Mouse (Mus musculus) hindbrain, embryonic 13.5 days (tissue): ENCODE measurements around the gene Exph5. TPM values are rescaled to one million over a fixed set of nuclear protein-coding genes. Genes with fewer than 3 reads are reported as not detected.
A peak's percentile ranks its signal among the peaks of the same experiment; 100 is the strongest.

Source experiments
- ATAC-seq: fragments of 200-750 bp; cut with Nextera tagmentation; 2 replicates; pipeline ENCODE4 v1.8.0; 2017; ENCODE audit warnings: moderate TSS enrichment; ENCODE audit not compliant: low FRiP score
- H3K27ac ChIP-seq: fragments of 300-500 bp; sonication (generic); 2 replicates; pipeline ENCODE4 v1.5.1; 2015; ENCODE audit warnings: inconsistent platforms, mild to moderate bottlenecking, moderate library complexity
- H3K27me3 ChIP-seq: fragments of 300-500 bp; sonication (generic); 2 replicates; pipeline ENCODE4 v1.6.1; 2015; ENCODE audit warnings: mild to moderate bottlenecking, inconsistent platforms
- H3K36me3 ChIP-seq: fragments of 300-500 bp; sonication (generic); 2 replicates; pipeline ENCODE4 v1.6.1; 2015; ENCODE audit warnings: mild to moderate bottlenecking, inconsistent platforms
- H3K4me1 ChIP-seq: fragments of 300-500 bp; sonication (generic); replicated peaks from 2 replicates; pipeline ENCODE4 v1.6.1; 2015; ENCODE audit warnings: inconsistent platforms
- H3K4me2 ChIP-seq: fragments of 300-500 bp; sonication (generic); 2 replicates; pipeline ENCODE4 v1.6.1; 2015; ENCODE audit warnings: inconsistent platforms, mild to moderate bottlenecking, moderate library complexity
- H3K4me3 ChIP-seq: fragments of 300-500 bp; sonication (generic); 2 replicates; pipeline ENCODE4 v1.5.1; 2015; ENCODE audit warnings: mild to moderate bottlenecking, inconsistent platforms
- H3K9ac ChIP-seq: fragments of 300-500 bp; sonication (generic); 2 replicates; pipeline ENCODE4 v1.6.1; 2015; ENCODE audit warnings: mild to moderate bottlenecking, inconsistent platforms
- H3K9me3 ChIP-seq: fragments of 300-500 bp; sonication (generic); 2 replicates; pipeline ENCODE4 v1.6.1; 2016; ENCODE audit warnings: inconsistent platforms
- WGBS: fragments of 180-500 bp; shearing (Covaris S2); methylation state at CpG from one replicate; pipeline ENCODE4 v1.1.7; 2015; 5-methylcytosine and 5-hydroxymethylcytosine counted together
- polyA plus RNA-seq: library from polyadenylated mRNA; unstranded; fragments of >200 nt; fragmentation: Nextera tagmentation; extraction: Ambion mirVana; gene quantifications from 2 replicates; pipeline ENCODE4 v1.2.1, GENCODE M21; 2015

Gene Exph5
- 0.06 and 0.25 TPM in 2 replicates for polyA plus RNA-seq

- ATAC-seq, result no peak
- Histone ChIP-seq H3K4me3 (peak within 1 kb of the TSS; percentile 42), H3K9me3 (no peaks in the 10 kb centered on the region), H3K4me1 (peaks cover 13% of the 10 kb centered on the region), H3K4me2 (peak within 1 kb of the TSS; percentile 75), H3K36me3 (no peaks in the 10 kb centered on the region), H3K27ac (no peak within 1 kb of the TSS), H3K27me3 (peaks cover 19% of the 10 kb centered on the region), H3K9ac (peak within 1 kb of the TSS; percentile 62)
- WGBS, result under 1% methylated on average over 11 of the region's 11 CpGs
These were observed at the start of gene Exph5 for GRCm38 (mm10) chr9:53301269-53301720. Gene Exph5 (plus strand): TSS chr9:53301670.

- H3K4me1 ChIP-seq, result peaks cover 8% of the 10 kb centered on the region; the same call in 1 of the 2 replicates
- H3K9ac ChIP-seq, result no peak overlapping the region
- no peak overlapping the region for H3K4me2 ChIP-seq
- H3K36me3 ChIP-seq, result no peaks in the 10 kb centered on the region
- no peak overlapping the region for H3K4me3 ChIP-seq
- H3K9me3 ChIP-seq, result no peaks in the 10 kb centered on the region
- H3K27me3 ChIP-seq, result peaks cover 10% of the 10 kb centered on the region; the same call in 1 of the 2 replicates
- H3K27ac ChIP-seq, result no peak overlapping the region
- ATAC-seq, result no peak
- WGBS, result 11% methylated on average over 4 of the region's 4 CpGs
These were observed 47.1 kb upstream of the Exph5 start for GRCm38 (mm10) chr9:53254368-53254767.

- WGBS, result 80% methylated on average over 4 of the region's 4 CpGs
These were observed 44.7 kb upstream of the Exph5 start for GRCm38 (mm10) chr9:53256690-53257305.

GRCm38 (mm10) chr9:53257772-53258171 is 43.7 kb upstream of the Exph5 start:
- Histone ChIP-seq H3K9me3 (no peaks in the 10 kb centered on the region), H3K4me3 (no peak overlapping the region), H3K9ac (peak overlapping the region; percentile 51), H3K4me1 (peaks cover 8% of the 10 kb centered on the region; the same call in 1 of the 2 replicates), H3K36me3 (no peaks in the 10 kb centered on the region), H3K27ac (no peak overlapping the region), H3K4me2 (no peak overlapping the region), H3K27me3 (no peaks in the 10 kb centered on the region)
- WGBS, result 0% methylated on average over 3 of the region's 3 CpGs
- no peak for ATAC-seq

More at GRCm38 (mm10) chr9:53256690-53257305, 44.7 kb upstream of the Exph5 start:
- Histone ChIP-seq H3K9ac (no peak overlapping the region), H3K27me3 (0 out of 2 replicates have a peak, but pooled peaks cover 2% of the 10 kb centered on the region), H3K9me3 (no peaks in the 10 kb centered on the region), H3K4me3 (no peak overlapping the region), H3K27ac (no peak overlapping the region), H3K4me1 (peaks cover 8% of the 10 kb centered on the region; the same call in 1 of the 2 replicates), H3K36me3 (no peaks in the 10 kb centered on the region), H3K4me2 (no peak overlapping the region)
- ATAC-seq, result no peak

- no peak for ATAC-seq
- peaks cover 8% of the 10 kb centered on the region; the same call in 1 of the 2 replicates for H3K4me1 ChIP-seq
- no peak overlapping the region for H3K4me3 ChIP-seq
- peak overlapping the region; percentile 51; the same call in 1 of the 2 replicates for H3K9ac ChIP-seq
- no peaks in the 10 kb centered on the region for H3K36me3 ChIP-seq
- no peak overlapping the region for H3K27ac ChIP-seq
- no peaks in the 10 kb centered on the region for H3K9me3 ChIP-seq
- H3K4me2 ChIP-seq, result no peak overlapping the region
- 39% methylated on average over 6 of the region's 6 CpGs for WGBS
- H3K27me3 ChIP-seq, result no peaks in the 10 kb centered on the region
These were observed 43.3 kb upstream of the Exph5 start for GRCm38 (mm10) chr9:53258199-53258598.

- no peak overlapping the region for H3K4me3 ChIP-seq
- H3K36me3 ChIP-seq, result no peaks in the 10 kb centered on the region
- WGBS, result 80% methylated on average over 4 of the region's 4 CpGs
- no peaks in the 10 kb centered on the region for H3K4me1 ChIP-seq
- H3K27me3 ChIP-seq, result no peaks in the 10 kb centered on the region
- no peak overlapping the region for H3K9ac ChIP-seq
- H3K9me3 ChIP-seq, result no peaks in the 10 kb centered on the region
- H3K27ac ChIP-seq, result no peak overlapping the region
- no peak for ATAC-seq
- H3K4me2 ChIP-seq, result no peak overlapping the region
These were observed 37.1 kb upstream of the Exph5 start for GRCm38 (mm10) chr9:53264387-53264786.

- Histone ChIP-seq H3K36me3 (no peaks in the 10 kb centered on the region), H3K27me3 (no peaks in the 10 kb centered on the region), H3K27ac (no peak overlapping the region), H3K4me2 (no peak overlapping the region), H3K9ac (no peak overlapping the region), H3K9me3 (no peaks in the 10 kb centered on the region), H3K4me1 (no peaks in the 10 kb centered on the region), H3K4me3 (no peak overlapping the region)
- 46% methylated on average over 2 of the region's 2 CpGs for WGBS
- no peak for ATAC-seq
These were observed 35.9 kb upstream of the Exph5 start for GRCm38 (mm10) chr9:53265589-53265988.

- no peaks in the 10 kb centered on the region for H3K27me3 ChIP-seq
- 81% methylated on average over 5 of the region's 5 CpGs for WGBS
- no peak overlapping the region for H3K9ac ChIP-seq
- no peak overlapping the region for H3K27ac ChIP-seq
- no peak for ATAC-seq
- no peak overlapping the region for H3K4me3 ChIP-seq
- no peaks in the 10 kb centered on the region for H3K9me3 ChIP-seq
- H3K4me1 ChIP-seq, result no peaks in the 10 kb centered on the region
- H3K4me2 ChIP-seq, result no peak overlapping the region
- H3K36me3 ChIP-seq, result no peaks in the 10 kb centered on the region
These were observed 33.4 kb upstream of the Exph5 start for GRCm38 (mm10) chr9:53268036-53268435.

- H3K4me2 ChIP-seq, result no peak overlapping the region
- no peaks in the 10 kb centered on the region for H3K36me3 ChIP-seq
- no peaks in the 10 kb centered on the region for H3K9me3 ChIP-seq
- no peak overlapping the region for H3K27ac ChIP-seq
- H3K4me1 ChIP-seq, result no peaks in the 10 kb centered on the region
- WGBS, result 83% methylated on average over 5 of the region's 5 CpGs
- no peak for ATAC-seq
- no peak overlapping the region for H3K4me3 ChIP-seq
- H3K9ac ChIP-seq, result no peak overlapping the region
- H3K27me3 ChIP-seq, result no peaks in the 10 kb centered on the region
These were observed 32.6 kb upstream of the Exph5 start for GRCm38 (mm10) chr9:53268731-53269465.

GRCm38 (mm10) chr9:53269466-53269755 is 32.1 kb upstream of the Exph5 start:
- Histone ChIP-seq H3K4me1 (no peaks in the 10 kb centered on the region), H3K4me3 (no peak overlapping the region), H3K27ac (no peak overlapping the region), H3K36me3 (no peaks in the 10 kb centered on the region), H3K9ac (no peak overlapping the region), H3K27me3 (no peaks in the 10 kb centered on the region), H3K9me3 (no peaks in the 10 kb centered on the region), H3K4me2 (no peak overlapping the region)
- WGBS, result 97% methylated on average over 5 of the region's 5 CpGs
- ATAC-seq, result no peak

- Histone ChIP-seq H3K9ac (no peak overlapping the region), H3K9me3 (no peaks in the 10 kb centered on the region), H3K4me3 (no peak overlapping the region), H3K36me3 (no peaks in the 10 kb centered on the region), H3K27me3 (no peaks in the 10 kb centered on the region), H3K4me2 (no peak overlapping the region), H3K27ac (no peak overlapping the region), H3K4me1 (no peaks in the 10 kb centered on the region)
- no peak for ATAC-seq
- WGBS, result 84% methylated on average over 5 of the region's 5 CpGs
These were observed 30.0 kb upstream of the Exph5 start for GRCm38 (mm10) chr9:53271281-53272022.

- no peaks in the 10 kb centered on the region for H3K36me3 ChIP-seq
- no peaks in the 10 kb centered on the region for H3K4me1 ChIP-seq
- H3K27ac ChIP-seq, result no peak overlapping the region
- no peak overlapping the region for H3K4me3 ChIP-seq
- no peak overlapping the region for H3K9ac ChIP-seq
- H3K4me2 ChIP-seq, result no peak overlapping the region
- no peaks in the 10 kb centered on the region for H3K27me3 ChIP-seq
- WGBS, result 72% methylated on average over 5 of the region's 5 CpGs
- H3K9me3 ChIP-seq, result no peaks in the 10 kb centered on the region
- ATAC-seq, result no peak
These were observed 29.3 kb upstream of the Exph5 start for GRCm38 (mm10) chr9:53272207-53272606.
